Mouse (Mus musculus): ENCODE results near the gene Plcg2. TPM values are rescaled to one million over a fixed set of nuclear protein-coding genes. Genes with fewer than 3 reads are reported as not detected.

Gene Plcg2
- polyA plus RNA-seq, 1 experiment from 2014 or later = 7.3 TPM

DNA sequence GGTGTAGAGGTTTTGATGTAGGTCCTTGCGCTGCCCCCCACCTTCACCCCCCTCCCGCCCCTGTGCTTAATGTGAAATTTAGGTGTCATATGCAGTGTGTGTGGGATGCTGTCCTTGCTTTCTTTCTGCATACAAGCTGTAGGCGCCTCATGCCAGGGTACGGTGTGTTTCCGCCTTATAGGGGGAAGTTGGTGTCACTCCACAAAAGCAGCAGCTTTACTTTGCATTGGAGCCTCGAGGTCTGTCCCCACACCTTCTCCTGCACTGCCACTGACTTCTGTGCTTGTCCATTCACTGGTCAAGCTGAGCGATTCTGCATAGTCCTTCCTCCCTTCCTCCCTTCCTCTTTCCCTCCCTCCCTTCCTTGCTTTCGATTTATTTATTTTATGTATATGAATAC, 9.6 kb downstream of the Plcg2 start:
- Histone ChIP-seq H3K27ac (ENCODE audit: low read depth) (no peak overlapping the region), H3K9ac (replicated peaks) (no peak overlapping the region), H3K27me3 (ENCODE audit: insufficient read depth, low read length) (no peaks in the 10 kb centered on the region), H3K4me1 (ENCODE audit: insufficient read depth) (no peaks in the 10 kb centered on the region), H3K4me3 (ENCODE audit: low read depth, low read length) (no peak overlapping the region), H3K36me3 (replicated peaks; ENCODE audit: insufficient read depth, low read length) (no peaks in the 10 kb centered on the region), H3K4me2 (ENCODE audit: low read depth, low read length) (no peak overlapping the region), H3K9me3 (ENCODE audit: low read length) (no peaks in the 10 kb centered on the region)
- no peak for TF ChIP-seq EP300 (IDR thresholded peaks at IDR 0.05; ENCODE audit: low read depth)
- TF ChIP-seq CTCF (IDR thresholded peaks at IDR 0.05; ENCODE audit: low read depth) = no peak
- no peak for DNase-seq
- no peak for ATAC-seq
- 59% methylated on average over 8 of the region's 8 CpGs for WGBS (ENCODE audit: insufficient replicate concordance)

DNA sequence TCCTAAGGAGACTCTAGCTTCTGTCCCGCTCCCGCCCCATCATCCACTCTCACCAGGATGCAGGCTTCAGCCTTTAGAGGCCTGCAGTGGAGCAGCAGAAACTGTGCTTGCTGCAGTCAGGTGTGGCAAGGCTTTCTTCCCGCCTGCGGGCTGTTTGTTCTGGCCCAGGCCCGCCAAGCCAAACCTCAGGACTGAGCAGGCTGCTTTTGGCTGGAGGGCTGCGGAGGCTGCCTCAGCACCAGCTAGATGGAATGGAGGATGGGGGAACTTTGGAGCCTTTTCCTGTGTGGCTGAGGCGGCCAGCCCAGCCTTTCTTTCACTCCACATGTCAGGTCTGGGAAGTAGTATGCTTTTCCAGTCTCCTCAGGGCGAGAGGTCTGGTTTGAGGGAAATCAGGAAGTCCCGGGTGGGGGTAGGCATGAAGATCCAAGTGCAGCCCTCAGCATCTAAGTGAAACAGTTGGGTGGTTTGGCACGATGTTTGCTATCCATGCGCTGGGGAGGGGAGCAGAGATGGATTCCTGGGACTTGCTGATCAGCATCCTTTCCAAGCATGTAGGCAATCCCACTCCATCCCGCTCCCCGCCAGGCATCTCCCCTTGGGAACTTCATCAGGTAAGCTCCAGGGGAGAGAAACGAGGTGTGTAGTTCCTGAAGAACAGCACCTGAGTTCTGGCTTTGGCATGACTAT, 18.9 kb downstream of the Plcg2 start:
- H3K36me3 ChIP-seq (replicated peaks; ENCODE audit: insufficient read depth, low read length) = no peaks in the 10 kb centered on the region
- H3K9ac ChIP-seq (replicated peaks) = no peak overlapping the region
- H3K4me2 ChIP-seq (ENCODE audit: low read depth, low read length) = no peak overlapping the region
- no peak for ATAC-seq
- no peak for TF ChIP-seq EP300 (IDR thresholded peaks at IDR 0.05; ENCODE audit: low read depth)
- no peak for TF ChIP-seq CTCF (IDR thresholded peaks at IDR 0.05; ENCODE audit: low read depth)
- no peak overlapping the region for H3K4me3 ChIP-seq (ENCODE audit: low read depth, low read length)
- no peak overlapping the region for H3K27ac ChIP-seq (ENCODE audit: low read depth)
- 68% methylated on average over 14 of the region's 14 CpGs for WGBS (ENCODE audit: insufficient replicate concordance)
- no peaks in the 10 kb centered on the region for H3K27me3 ChIP-seq (ENCODE audit: insufficient read depth, low read length)
- H3K9me3 ChIP-seq (ENCODE audit: low read length) = no peaks in the 10 kb centered on the region
- H3K4me1 ChIP-seq (ENCODE audit: insufficient read depth) = no peaks in the 10 kb centered on the region
- no peak for DNase-seq

DNA sequence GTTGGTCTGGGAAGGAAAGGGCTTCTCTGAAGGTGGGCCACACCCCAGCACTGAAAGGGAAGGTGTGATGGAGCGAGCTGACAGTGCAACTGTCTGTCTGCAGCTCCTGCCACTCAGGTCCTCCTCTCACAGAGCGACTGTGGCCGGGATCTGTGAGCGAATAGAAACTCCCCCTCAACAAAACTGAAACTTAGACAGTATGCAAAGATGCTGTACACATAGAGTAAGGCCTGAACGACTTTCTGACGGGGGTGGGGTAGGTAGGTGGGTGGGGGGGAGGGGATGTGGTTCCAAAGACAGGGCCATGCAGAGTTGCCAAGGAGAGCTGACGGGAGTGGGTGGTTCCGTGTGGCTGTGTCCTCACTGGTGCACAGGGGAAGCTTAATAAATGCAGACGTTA, 19.8 kb downstream of the Plcg2 start:
- Histone ChIP-seq H3K36me3 (replicated peaks; ENCODE audit: insufficient read depth, low read length) (no peaks in the 10 kb centered on the region), H3K4me3 (ENCODE audit: low read depth, low read length) (no peak overlapping the region), H3K4me1 (ENCODE audit: insufficient read depth) (no peaks in the 10 kb centered on the region), H3K9ac (replicated peaks) (no peak overlapping the region), H3K9me3 (ENCODE audit: low read length) (no peaks in the 10 kb centered on the region), H3K27ac (ENCODE audit: low read depth) (no peak overlapping the region), H3K27me3 (ENCODE audit: insufficient read depth, low read length) (no peaks in the 10 kb centered on the region), H3K4me2 (ENCODE audit: low read depth, low read length) (no peak overlapping the region)
- WGBS (ENCODE audit: insufficient replicate concordance) = 59% methylated on average over 9 of the region's 9 CpGs
- no peak for TF ChIP-seq CTCF (IDR thresholded peaks at IDR 0.05; ENCODE audit: low read depth)
- TF ChIP-seq EP300 (IDR thresholded peaks at IDR 0.05; ENCODE audit: low read depth) = no peak
- ATAC-seq (no peak), DNase-seq (no peak)

DNA sequence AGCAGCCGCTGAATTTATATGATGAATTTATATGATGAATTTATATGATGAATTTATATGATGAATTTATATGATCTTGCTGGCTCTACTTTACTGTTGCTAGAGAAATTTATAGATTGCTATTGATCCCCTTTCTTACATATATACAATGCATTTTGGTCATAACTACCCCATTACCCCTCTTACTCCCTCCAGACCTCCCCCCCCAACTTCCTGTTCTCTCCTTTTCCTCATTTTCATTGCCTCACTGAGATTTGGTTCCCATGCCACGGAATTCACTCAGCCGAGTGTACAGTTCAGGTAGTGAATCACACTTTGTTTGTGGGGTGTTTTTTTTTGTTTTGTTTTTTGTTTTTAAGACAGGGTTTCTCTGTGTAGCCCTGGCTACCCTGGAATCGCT, 20.8 kb downstream of the Plcg2 start:
- no peak overlapping the region for H3K27ac ChIP-seq (ENCODE audit: low read depth)
- H3K4me3 ChIP-seq (ENCODE audit: low read depth, low read length) = no peak overlapping the region
- no peaks in the 10 kb centered on the region for H3K9me3 ChIP-seq (ENCODE audit: low read length)
- no peaks in the 10 kb centered on the region for H3K36me3 ChIP-seq (replicated peaks; ENCODE audit: insufficient read depth, low read length)
- no peaks in the 10 kb centered on the region for H3K27me3 ChIP-seq (ENCODE audit: insufficient read depth, low read length)
- WGBS (ENCODE audit: insufficient replicate concordance) = 57% methylated on average over 4 of the region's 4 CpGs
- H3K9ac ChIP-seq (replicated peaks) = no peak overlapping the region
- DNase-seq (no peak), ATAC-seq (no peak)
- H3K4me1 ChIP-seq (ENCODE audit: insufficient read depth) = no peaks in the 10 kb centered on the region
- TF ChIP-seq EP300 (IDR thresholded peaks at IDR 0.05; ENCODE audit: low read depth) (no peak), CTCF (IDR thresholded peaks at IDR 0.05; ENCODE audit: low read depth) (no peak)
- no peak overlapping the region for H3K4me2 ChIP-seq (ENCODE audit: low read depth, low read length)

DNA sequence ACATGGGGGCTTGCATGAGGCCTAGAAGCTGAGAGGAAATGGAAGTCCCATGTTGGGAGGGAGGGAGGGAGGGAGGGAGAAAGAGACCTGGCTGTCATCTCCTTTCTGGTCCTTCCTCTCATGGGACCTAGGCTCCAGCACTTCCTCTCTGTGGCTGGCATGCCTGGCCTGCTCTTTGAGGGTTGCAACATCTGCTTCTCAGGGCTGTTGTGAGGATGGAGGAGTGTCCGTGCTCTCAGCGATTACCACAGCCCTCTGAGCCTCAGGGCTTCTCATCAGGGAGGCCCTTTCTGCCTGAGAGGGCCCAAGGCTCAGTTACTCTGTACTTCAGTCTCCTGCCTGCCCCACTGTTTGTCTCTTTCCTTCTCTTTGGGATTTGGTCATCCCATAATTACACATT, 28.1 kb downstream of the Plcg2 start:
- Histone ChIP-seq H3K9me3 (ENCODE audit: low read length) (no peaks in the 10 kb centered on the region), H3K27ac (ENCODE audit: low read depth) (peak overlapping the region; percentile 80), H3K4me3 (ENCODE audit: low read depth, low read length) (no peak overlapping the region), H3K36me3 (replicated peaks; ENCODE audit: insufficient read depth, low read length) (no peaks in the 10 kb centered on the region), H3K9ac (replicated peaks) (no peak overlapping the region), H3K4me2 (ENCODE audit: low read depth, low read length) (peak overlapping the region; percentile 52), H3K27me3 (ENCODE audit: insufficient read depth, low read length) (no peaks in the 10 kb centered on the region), H3K4me1 (ENCODE audit: insufficient read depth) (peaks cover 12% of the 10 kb centered on the region)
- peak; percentile 65 for DNase-seq
- ATAC-seq = peak; percentile 79
- 20% methylated on average over 2 of the region's 2 CpGs for WGBS (ENCODE audit: insufficient replicate concordance)
- TF ChIP-seq CTCF (IDR thresholded peaks at IDR 0.05; ENCODE audit: low read depth) (no peak), EP300 (IDR thresholded peaks at IDR 0.05; ENCODE audit: low read depth) (no peak)

DNA sequence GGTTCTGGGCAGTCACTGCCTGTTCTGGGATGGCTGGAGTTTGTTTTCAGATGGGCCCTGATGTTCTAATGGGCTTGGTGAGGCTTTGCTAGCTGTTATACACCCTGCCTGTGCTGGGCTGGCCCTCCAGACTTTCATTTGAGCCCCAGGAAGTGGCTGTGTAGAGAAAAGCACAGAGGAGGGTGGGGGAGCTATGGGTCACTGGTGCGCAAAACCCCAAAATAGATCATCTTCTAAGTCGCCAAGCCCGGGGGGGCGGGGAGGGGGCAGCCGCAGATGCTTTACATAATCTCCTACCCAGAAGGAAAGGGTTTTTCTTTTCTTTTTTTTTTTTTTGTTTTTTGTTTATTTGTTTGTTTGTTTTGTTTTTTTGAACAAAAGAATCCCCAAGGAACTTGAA, 29.9 kb downstream of the Plcg2 start:
- H3K9ac ChIP-seq (replicated peaks) = no peak overlapping the region
- TF ChIP-seq EP300 (IDR thresholded peaks at IDR 0.05; ENCODE audit: low read depth) (no peak), CTCF (IDR thresholded peaks at IDR 0.05; ENCODE audit: low read depth) (no peak)
- no peaks in the 10 kb centered on the region for H3K36me3 ChIP-seq (replicated peaks; ENCODE audit: insufficient read depth, low read length)
- H3K4me3 ChIP-seq (ENCODE audit: low read depth, low read length) = no peak overlapping the region
- no peaks in the 10 kb centered on the region for H3K27me3 ChIP-seq (ENCODE audit: insufficient read depth, low read length)
- no peaks in the 10 kb centered on the region for H3K9me3 ChIP-seq (ENCODE audit: low read length)
- WGBS (ENCODE audit: insufficient replicate concordance) = 61% methylated on average over 5 of the region's 5 CpGs
- ATAC-seq (no peak), DNase-seq (peak; percentile 41)
- peak overlapping the region; percentile 69 for H3K27ac ChIP-seq (ENCODE audit: low read depth)
- H3K4me2 ChIP-seq (ENCODE audit: low read depth, low read length) = peak overlapping the region; percentile 45; the same call in 1 of the 2 replicates
- peaks cover 14% of the 10 kb centered on the region for H3K4me1 ChIP-seq (ENCODE audit: insufficient read depth)

Data from liver, postnatal 0 days (tissue).